Mouse (Mus musculus): ENCODE results near the gene G430095P16Rik.

DNA sequence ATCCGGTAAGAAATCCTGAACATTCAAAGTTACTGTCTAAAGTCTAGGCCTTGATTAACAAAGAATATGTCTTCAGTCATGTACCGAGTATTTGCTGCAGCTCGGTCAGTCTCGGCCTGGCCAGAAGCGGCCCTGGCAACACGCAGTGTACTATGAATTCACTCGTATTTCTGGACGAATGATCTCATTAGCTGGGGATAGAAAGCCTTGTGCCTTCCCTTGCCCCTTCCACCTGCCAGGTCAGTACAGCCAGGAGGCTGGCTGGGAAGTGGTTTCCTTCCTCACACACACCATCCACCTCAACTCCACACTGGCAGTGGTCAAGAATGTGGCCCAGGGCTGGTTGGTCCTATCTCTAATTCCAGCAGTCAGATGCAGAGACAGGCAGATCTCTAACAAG lies 46.5 kb downstream of the G430095P16Rik start:
- no peak for TF ChIP-seq POLR2A (IDR thresholded peaks at IDR 0.05; ENCODE audit: borderline replicate concordance, low read depth, low read length)
- no peak for TF ChIP-seq CTCF (IDR thresholded peaks at IDR 0.05; ENCODE audit: low read depth, low read length)

Measured in bone marrow macrophage, adult 2 months (primary cell).